Mouse (Mus musculus) thymus, postnatal 10 days (tissue): ENCODE data around the gene Dhx16.
"Not testable (repeated sequence)": the region's sequence is repeated elsewhere in the genome, so short reads cannot be mapped to it uniquely, and the experiment has no call there.

Experiments used
- DNase-seq, 2 experiments: peaks; one replicate each; pipeline ENCODE4 v3.0.0; 2021; ENCODE audit warnings: low spot score in 2 of 2

Dhx16 gene

DNA sequence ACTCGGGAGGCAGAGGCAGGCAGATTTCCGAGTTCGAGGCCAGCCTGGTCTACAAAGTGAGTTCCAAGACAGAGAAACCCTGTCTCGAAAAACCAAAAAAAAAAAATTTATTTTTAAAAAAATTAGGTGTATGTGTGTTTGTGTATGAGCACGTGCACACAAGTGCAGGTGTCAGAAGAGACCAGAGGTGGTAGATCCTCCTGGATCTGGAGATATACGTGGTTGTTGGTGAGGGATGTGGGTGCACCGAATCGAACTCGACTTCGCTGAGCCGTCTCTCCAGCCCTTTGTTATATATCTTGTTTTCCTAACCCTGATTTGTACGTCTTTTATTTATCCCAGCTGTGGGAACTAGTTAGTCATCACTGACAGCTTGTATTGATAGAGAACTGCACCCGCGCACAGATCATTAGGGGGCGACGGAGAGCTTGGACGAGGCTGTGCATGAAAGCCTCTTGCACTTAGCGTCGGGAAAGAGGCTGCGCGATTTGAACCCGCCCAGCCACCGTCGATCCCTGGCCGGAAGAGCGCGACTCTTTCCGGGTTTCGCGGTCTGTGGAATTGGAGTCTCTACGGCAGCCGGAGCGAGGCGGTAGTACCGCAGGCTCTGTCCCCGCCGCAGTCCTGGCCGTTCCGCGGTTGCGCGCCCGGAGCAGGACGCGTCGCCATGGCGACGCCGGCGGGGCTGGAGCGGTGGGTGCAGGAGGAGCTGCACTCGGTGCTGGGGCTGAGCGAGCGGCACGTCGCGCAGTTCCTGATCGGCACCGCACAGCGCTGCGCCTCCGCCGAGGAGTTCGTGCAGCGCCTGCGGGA lies at the start of gene Dhx16:
Dhx16 (plus strand) TSS at position 575 of the 813 bp plus-strand sequence.
- DNase-seq = peak; percentile 90 to 96

DNA sequence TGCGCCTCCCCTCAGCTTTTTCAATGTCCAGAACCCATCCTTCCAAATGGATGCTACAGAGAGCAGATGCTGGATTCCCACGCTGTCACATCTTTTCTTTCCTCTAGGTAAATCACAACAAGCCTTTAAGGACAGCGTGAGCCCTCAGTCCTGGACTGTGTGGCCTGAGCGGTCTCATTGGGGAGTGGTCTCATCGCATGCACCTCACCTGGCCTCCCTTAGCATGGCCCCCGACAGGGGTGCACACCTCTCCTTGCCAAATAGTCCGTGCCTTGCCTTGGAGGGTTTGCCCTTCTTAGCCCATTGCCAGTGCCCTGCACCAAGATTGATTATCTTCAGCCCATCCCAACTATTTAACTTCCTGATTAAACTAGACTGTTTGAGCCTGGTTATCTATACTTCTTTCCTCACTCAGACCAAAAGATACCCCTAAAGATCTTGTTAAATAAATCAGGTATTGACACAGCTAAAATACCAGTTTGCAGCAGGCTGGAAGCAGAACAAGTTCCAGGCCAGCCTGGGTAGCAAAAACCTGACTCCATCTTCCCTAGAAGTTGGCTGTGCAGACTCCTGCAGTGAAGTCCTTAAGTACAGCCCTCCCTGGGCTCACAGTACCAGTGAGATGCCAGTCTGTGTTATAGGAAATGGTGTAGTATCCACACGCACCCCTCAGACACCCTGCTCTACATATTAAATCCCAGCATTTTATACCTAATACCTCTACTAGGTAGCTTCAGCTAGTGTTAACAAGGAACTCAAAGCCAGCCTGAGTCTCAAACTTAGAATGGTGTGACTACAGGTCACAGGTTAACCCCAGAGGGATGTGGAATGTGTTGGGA lies 47.0 kb upstream of the Dhx16 start:
- DNase-seq = no peak

DNA sequence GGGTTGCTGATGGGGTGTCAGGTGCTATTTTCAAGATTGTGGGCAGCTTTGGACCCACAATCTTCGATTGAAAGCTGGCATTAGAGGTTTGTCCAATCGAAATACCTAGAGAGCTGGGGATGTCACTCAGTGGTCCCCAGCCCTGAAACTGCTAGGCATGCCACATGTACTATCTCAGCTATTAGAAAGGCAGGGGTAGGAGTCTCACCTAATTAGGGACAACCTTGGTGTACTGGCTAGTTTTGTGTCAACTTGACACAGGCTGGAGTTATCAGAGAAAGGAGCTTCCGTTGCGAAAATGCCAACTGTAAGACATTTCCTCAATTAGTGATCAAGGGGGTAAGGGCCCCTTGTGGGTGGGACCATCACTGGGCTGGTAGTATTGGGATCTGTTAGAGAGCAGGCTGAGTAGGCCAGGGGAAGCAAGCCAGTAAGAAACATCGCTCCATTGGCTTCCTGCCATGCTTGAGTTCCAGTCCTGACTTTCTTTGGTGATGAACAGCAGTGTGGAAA lies 46.3 kb upstream of the Dhx16 start:
- DNase-seq = no peak

DNA sequence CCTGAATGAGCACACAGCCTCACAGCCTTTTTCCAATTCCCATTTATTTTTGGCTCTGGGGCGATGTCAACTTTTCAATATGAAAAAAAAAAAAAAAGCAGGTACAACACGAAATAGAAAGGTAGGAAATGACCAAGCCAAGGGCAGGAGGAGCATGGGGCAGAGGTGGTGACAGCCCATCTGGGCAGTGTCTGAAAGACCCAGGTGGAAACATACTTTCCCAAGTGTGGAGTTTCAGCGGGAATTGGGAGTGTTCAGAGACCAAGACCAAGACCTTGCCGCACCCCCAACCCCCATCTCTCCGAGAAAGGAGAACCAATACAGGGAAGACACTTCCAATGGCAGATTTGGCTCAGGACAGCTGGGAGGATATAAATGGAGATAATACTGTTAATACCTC lies 45.7 kb upstream of the Dhx16 start:
- no peak for DNase-seq

DNA sequence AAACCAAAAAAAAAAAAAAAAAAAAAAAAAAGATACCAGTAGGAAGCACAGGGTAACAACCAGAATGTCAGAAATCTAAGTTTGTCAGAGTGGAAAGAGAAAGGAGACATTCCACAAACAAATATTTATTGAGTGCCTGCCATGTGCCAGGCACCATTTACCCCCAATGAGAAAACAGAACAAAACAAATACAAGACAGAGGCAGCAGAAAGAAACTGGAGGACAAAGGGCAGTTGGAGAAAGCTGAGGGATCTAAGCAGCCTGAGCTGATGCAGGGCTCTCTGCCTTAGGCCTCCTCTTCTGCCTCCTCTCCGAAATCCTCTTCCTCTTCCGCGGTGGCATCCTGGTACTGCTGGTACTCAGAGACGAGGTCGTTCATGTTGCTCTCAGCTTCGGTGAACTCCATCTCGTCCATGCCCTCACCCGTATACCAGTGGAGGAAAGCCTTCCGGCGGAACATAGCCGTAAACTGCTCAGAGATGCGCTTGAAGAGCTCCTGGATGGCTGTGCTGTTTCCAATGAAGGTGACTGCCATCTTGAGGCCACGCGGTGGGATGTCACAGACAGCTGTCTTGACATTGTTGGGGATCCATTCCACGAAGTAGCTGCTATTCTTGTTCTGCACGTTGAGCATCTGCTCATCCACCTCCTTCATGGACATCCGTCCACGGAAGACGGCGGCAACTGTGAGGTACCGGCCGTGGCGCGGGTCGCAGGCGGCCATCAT lies 44.8 kb upstream of the Dhx16 start:
- DNase-seq = no peak

DNA sequence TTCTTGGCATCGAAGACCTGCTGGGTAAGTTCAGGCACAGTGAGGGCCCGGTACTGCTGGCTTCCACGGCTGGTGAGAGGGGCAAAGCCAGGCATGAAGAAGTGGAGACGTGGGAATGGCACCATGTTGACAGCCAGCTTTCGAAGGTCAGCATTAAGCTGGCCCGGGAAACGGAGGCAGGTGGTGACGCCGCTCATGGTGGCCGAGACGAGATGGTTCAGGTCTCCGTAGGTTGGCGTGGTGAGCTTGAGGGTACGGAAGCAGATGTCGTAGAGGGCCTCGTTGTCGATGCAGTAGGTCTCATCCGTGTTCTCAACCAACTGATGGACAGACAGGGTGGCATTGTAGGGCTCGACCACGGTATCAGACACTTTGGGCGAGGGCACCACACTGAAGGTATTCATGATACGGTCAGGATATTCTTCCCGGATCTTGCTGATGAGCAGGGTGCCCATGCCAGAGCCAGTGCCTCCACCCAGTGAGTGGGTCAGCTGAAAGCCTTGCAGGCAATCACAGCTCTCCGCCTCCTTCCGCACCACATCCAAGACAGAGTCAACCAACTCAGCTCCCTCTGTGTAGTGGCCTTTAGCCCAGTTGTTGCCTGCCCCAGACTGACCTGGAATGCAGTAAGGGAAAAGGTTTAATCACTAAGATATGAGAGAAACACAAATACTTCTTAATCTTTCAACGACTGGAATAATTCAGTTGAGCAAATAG lies 44.0 kb upstream of the Dhx16 start:
- DNase-seq = no peak

DNA sequence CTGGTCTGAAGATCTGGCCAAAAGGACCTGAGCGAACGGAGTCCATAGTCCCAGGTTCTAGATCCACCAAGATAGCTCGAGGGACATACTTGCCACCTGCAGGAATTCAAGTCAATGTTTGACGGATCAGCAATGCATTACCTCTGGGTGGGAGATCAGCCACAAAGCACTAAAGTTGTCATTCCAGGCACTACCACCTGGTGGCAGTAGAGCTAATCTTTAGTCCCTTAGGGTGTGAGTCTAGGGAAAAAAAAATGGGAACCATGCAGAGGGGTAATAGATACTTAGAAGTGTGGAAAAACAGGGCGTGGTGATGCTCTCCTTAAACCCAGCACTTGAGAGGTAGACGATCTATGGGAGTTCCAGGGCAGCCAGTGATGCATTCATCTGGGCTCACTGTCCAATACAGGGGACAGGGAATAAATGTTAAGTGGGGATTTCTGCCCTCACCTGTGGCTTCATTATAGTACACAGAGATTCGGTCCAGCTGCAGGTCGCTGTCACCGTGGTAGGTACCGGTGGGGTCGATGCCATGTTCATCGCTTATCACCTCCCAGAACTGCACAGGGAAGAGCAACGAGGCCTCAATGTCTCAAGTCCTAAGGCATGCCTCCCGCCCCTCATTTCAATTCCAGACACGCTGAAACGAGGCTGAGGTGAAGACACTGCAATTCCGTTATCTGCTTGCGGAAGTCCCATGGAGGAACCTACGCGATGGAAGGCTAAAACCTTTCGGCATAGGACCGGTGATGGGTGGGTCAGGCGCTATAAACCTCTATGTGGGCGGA lies 43.2 kb upstream of the Dhx16 start:
- DNase-seq = peak; percentile 75 to 82

DNA sequence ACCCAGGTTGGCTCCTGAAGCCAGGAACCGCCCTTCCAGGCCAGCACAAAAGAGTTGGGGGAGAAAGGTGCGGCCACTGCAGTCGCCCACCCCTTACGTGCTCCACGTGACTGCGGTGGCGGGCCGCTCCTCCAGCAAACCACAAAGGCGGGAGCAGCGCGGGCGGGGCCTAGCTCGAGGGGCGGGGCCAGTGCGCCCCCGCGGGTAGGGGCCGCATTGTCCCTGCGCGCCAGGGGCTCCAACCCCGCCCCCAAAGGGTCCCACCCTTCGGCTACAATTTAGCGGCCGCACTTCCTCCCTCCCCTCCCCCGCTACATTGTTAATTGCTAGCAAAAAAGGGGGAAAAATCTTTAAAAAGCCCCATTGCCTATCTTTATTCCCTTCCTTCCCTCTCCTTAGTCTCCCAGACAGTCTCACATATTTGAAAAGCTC lies 42.6 kb upstream of the Dhx16 start:
- peak; percentile 94 to 95 for DNase-seq

DNA sequence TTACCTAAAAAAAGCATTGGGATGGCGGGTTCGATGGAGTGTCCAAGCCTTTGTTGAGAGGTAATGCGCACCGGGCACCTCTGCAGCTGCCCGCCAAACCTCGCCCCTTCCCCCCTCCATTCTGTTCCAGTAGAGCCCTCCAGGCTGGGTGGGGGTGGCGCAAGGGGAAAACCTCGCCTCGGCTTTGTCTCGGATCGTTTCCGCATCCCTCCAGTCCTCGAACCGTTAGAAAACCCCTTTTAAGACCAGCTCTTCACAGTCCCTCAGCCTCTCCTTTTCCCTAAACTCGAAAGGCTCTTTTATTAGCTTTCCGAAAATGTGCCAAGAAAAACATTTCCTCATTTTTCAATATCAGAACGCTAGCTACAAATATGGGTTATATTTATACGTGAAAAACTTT lies 42.1 kb upstream of the Dhx16 start:
- DNase-seq = peak; percentile 68 to 70

DNA sequence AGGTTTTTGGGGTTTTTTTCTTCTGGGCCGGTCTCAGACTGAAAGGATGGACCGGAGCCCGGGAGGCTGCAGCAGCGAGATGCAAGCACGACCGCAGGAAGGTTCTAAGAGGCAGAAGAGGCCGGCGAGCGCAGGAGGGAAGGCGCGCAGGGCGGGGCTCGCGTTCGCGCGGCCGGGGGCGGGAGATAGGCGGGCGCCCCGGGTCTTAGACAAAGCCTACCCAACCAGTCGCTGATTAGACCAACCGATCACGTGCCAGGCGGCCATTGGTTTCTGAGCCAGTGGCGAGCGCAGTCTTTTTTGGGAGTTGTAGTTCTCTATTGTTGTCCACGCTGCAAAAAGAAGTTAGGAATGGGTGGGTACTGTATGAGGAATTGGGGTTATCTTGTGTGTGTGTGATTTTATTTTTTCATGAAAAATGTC lies 41.5 kb upstream of the Dhx16 start, which contains the start of gene Tubb5:
Tubb5 (minus strand) TSS at position 185 of the 423 bp plus-strand sequence.
- peak; percentile 95 to 96 for DNase-seq

DNA sequence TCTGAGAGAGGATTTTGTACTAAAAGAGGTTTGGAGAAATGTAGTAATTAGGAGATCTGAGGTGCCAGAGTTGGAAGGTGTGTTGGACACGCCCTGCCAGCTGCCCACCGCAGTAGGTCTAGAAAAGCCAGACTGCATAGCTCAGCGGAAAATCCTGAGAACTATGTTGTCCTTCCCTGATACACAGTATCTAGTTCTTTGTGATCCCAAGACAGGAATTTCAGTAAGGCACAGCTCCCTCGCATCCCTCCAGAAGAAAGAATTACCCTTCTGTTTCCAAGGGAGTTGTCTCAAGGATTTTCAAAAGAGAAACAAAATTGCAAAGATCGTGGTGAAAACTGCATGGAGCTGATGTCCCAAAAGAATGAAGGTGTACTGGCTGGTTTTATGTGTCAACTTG lies 41.0 kb upstream of the Dhx16 start:
- no peak for DNase-seq

DNA sequence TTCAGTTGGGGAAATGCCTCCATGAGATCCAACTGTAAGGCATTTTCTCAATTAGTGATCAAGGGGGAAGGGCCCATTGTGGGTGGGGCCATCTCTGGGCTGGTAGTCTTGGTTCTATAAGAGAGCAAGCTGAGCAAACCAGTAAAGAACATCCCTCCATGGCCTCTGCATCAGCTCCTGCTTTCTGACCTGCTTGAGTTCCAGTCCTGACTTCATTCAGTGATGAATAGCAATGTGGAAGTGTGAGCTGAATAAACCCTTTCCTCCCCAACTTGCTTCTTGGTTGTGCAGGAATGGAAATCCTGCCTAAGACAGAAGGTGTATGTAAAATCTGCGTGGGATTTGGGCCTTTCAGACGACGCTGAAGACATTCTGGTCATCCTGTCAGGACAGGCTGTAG lies 40.6 kb upstream of the Dhx16 start:
- not testable (repeated sequence) for DNase-seq

DNA sequence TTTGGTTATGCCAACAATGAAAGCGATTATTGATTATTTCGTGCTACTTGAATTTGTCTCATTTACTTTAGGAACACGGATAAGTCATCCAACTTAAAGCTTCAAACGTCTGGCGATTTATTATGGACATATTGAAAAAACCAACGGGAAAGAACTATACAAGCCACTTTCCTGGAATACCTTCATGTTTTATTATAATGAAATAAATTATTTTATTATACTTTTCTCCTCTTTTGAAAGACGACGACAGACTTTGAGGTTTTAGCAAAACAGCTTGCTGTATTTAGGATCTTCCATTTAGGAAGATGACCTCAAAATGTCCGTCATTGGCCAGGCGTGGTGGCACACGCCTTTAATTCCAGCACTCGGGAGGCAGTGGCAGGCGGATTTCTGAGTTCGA lies 39.1 kb upstream of the Dhx16 start:
- DNase-seq = no peak

DNA sequence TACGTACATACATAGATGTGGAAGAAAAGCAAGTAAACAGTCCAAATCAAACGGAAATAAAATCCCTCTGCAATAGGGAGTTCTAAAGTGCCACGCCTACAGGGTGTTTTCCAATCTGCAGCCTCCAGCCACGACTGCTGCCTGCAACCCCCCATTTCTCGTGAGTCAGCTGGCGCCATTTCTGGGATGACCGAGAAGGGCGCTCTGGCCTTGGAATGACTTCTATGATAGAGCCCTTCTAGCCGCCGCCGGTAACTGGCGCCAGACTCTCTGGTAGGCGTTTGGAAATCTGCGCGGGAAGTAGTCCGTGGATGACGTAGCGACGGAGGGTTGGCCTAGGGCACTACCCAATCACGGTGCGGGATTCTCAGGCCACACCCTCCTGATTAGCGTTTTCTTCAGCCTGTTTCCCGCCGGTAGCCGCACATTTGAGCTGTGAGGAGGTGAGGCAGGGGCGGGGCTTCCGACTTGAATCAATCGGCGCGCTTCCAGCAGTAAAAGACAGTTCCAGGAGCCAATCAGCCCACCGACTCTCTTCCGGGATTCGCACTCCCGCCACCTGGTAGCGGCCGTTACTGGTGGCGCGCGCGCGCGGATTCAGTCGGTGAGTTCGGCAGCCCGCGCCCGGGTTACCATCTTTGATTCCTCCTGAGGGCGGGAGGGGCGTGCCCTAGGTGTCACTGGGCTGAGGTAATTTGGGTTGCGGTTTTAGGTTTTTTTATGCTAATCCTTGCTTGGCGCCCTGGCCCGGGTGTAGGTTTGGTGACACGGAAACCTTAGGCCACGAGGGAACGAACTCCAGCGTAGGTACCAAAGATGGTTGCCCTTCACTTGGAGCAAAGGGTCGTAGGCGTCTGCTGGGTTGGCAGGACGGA lies 38.3 kb upstream of the Dhx16 start, which contains the start of gene Mdc1:
Mdc1 (plus strand) TSS at position 440 of the 875 bp plus-strand sequence.
- DNase-seq = peak; percentile 98 to 99

DNA sequence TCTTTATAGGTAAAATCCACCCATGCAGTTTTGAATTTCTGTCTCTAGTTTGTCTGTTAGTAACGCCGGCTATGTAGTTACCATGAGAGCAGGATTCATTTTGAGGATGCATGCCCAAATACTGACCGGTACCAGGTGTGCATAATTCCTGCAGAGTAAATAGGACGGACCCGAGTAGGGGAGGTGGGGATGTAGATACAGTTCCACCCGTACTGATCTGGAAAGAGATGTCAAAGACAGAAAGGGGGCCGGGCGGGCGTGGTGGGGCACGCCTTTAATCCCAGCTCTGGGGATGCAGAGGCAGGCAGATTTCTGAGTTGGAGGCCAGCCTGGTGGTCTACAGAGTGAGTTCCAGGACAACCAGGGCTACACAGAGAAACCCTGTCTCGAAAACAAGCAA lies 37.6 kb upstream of the Dhx16 start:
- no peak for DNase-seq

DNA sequence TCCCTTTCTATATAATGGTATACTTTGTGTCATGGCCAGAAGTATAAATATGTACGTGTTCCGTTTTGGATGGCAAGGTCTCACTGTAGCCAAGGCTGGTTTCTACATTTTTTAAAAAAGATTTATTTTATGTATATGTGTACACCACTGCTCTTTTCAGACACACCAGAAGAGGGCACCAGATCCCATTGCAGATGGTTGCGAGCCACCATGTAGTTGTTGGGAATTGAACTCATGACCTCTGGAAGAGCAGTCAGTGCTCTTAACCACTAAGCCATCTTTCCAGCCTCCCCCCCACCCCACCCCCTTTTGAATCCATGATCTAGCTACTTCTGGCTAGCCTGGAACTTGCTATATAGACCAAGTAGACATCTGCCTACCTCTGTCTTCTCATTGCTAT lies 36.1 kb upstream of the Dhx16 start:
- DNase-seq = no peak

DNA sequence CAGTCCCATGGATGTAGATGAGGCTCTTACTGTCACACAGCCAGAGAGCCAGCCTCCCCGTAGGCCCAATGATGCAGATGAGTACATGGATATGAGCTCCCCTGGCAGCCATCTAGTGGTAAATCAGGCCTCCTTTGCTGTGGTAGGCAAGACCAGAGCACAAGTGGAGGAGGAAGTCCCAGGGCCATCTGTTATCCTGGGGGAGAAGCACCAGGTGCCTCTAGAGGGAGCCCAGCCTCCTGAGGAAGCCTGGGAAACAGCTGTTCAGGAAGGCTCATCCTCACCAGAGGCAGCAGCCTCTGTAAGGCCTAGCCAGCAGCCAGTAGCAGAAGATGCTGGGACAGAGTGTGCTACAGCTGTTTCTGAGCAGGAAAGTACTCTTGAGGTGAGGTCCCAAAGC lies 31.5 kb upstream of the Dhx16 start:
- no peak for DNase-seq

DNA sequence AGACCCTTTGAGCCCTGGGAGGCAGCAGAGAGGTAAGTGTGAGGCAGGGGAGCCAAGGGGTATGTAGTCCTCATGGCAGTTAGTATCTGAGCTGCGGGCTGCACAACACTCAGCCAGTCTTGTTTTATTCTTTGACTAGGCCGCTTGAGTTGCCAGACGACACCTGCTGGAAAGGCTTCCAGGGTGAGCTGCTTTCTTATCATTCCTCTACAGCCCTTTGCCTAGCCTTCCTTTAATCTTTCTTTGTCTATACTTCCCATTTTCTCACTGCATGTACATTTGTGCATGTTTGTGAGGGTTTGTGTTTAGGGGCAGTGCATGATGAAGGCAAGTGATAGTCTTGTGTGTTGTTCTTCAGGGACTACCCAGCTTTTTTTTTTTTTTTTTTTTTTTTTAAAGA lies 28.6 kb upstream of the Dhx16 start:
- no peak for DNase-seq

DNA sequence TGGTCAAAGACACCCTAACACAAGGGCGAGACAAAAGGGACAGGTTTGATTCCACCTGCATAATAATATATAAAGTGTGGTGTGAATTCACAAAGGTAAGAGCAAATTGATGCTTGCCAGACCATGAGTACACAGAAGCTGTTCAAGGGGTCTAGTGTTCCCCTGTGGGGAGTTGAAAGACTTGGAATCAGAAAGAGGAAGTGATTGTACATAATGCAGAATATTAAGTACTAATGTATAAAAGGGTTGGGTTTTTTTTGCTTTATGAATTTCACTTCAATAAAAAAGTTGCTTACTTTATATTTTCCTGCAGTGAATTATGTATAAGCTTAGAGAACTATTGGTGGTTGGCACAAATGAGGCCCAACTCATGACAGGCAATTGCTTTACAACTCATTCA lies 20.2 kb upstream of the Dhx16 start:
- DNase-seq = no peak
